Mouse (Mus musculus): ENCODE measurements around the gene Nr4a1. TPM values are rescaled to one million over a fixed set of nuclear protein-coding genes. Genes with fewer than 3 reads are reported as not detected.

The Nr4a1 gene
- polyA plus RNA-seq, 1 experiment, result 0.16 TPM

DNA sequence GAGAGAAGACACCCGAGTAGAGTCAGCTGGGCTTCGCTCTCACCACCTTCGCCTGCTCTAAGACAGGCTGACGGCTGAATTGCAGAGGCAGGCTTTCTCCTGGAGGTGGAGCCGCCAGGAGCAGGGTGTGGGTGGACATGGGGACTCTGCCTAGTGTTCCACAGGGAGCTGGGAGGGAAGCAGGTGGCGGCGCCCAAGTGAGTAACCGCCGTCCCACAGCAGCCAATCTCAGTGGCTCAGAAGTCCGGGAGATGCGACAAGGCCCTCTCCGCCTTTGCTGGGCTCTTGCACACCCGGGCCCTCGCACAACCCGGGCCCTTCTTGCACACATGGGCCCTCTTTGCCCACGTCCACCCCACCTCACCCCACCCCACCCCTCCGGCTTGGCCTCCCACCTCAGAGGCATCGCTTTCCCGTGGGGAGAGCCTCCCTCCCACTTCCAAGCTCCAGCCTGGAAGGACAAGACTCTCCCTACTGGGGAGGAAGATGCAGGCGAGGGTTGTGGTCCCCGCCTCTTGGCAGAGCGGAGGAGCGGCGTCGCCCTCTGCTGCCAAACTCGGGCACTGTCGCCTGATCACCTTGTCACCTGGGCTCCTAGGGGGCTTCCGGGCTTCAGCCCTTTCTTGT is 15.1 kb upstream of the Nr4a1 start:
- Histone ChIP-seq H3K9me3 (ENCODE audit: control insufficient read depth, low read length) (no peaks in the 10 kb centered on the region), H3K4me1 (ENCODE audit: control insufficient read depth) (peaks cover 5% of the 10 kb centered on the region), H3K4me3 (replicated peaks) (no peak overlapping the region), H3K27me3 (ENCODE audit: control insufficient read depth) (peaks cover 19% of the 10 kb centered on the region), H3K36me3 (ENCODE audit: control insufficient read depth) (no peaks in the 10 kb centered on the region)
- no peak for TF ChIP-seq GATA1 (IDR thresholded peaks at IDR 0.05; ENCODE audit: low read length)
- TF ChIP-seq TAL1 (IDR thresholded peaks at IDR 0.05; ENCODE audit: low read length), result no peak

DNA sequence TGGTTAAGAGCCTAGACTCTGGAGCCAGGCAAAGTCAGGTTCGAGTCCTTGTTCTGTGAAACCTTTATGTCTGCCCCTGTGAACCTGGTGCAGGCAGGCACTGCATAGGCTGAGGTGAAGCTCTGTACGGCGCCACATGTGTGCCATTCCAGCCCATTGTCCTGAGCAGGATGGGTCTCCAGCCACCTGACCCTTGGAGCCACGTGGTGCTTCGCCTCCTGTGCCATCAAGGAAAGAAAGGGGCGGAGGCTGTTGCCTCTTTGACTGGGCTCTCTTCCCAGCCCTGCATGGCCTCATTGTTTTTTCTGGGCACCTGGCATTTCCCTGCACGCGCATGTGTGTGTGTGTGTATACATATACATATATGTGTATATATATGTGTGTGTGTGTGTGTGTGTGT is 14.2 kb upstream of the Nr4a1 start:
- no peaks in the 10 kb centered on the region for H3K36me3 ChIP-seq (ENCODE audit: control insufficient read depth)
- H3K4me3 ChIP-seq (replicated peaks), result no peak overlapping the region
- TF ChIP-seq GATA1 (IDR thresholded peaks at IDR 0.05; ENCODE audit: low read length) (no peak), TAL1 (IDR thresholded peaks at IDR 0.05; ENCODE audit: low read length) (no peak)
- peaks cover 19% of the 10 kb centered on the region for H3K27me3 ChIP-seq (ENCODE audit: control insufficient read depth)
- no peaks in the 10 kb centered on the region for H3K9me3 ChIP-seq (ENCODE audit: control insufficient read depth, low read length)
- peaks cover 5% of the 10 kb centered on the region for H3K4me1 ChIP-seq (ENCODE audit: control insufficient read depth)

DNA sequence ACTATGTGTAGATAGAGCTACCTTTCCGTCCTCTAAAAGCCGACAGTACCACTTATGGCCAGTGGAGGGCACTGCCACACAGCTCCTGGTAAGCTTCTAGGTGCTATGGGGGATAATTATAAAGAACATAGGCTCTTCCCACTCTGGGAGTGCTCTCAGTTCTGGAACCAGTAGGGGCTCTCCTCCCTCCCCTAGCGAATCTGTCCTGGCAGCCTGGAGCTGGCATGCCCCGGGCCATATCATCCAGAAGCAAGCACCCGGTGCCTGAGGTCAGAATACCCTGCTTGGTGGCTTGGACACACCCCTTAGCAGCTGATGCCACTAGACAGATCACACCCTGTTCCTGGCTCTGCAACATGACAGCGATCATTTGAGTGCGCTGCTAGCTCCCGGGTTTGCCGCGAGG is 13.3 kb upstream of the Nr4a1 start:
- TF ChIP-seq GATA1 (IDR thresholded peaks at IDR 0.05; ENCODE audit: low read length) (no peak), TAL1 (IDR thresholded peaks at IDR 0.05; ENCODE audit: low read length) (no peak)
- H3K9me3 ChIP-seq (ENCODE audit: control insufficient read depth, low read length), result no peaks in the 10 kb centered on the region
- H3K4me1 ChIP-seq (ENCODE audit: control insufficient read depth), result peaks cover 6% of the 10 kb centered on the region
- H3K4me3 ChIP-seq (replicated peaks), result no peak overlapping the region
- no peaks in the 10 kb centered on the region for H3K36me3 ChIP-seq (ENCODE audit: control insufficient read depth)
- peaks cover 19% of the 10 kb centered on the region for H3K27me3 ChIP-seq (ENCODE audit: control insufficient read depth)

DNA sequence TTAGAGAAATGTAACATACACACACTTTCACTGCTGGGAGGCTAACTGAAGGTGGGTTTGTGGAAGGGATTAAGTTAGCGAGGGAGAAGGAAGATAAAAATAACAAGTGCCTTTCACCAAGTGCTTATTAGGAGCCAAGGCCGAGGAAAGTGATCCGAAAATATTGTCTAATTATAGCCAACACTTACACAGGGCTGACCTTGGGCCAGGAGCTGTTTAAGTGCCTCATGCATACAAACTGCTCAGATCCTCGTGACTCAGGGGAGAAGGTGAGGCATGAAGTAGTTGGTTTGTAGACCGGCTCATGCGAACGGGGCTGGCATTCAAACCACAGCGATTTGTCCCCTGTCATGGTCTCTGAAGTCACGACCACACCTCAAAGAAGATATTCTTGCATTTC is 12.8 kb upstream of the Nr4a1 start:
- Histone ChIP-seq H3K9me3 (ENCODE audit: control insufficient read depth, low read length) (no peaks in the 10 kb centered on the region), H3K4me3 (replicated peaks) (no peak overlapping the region), H3K36me3 (ENCODE audit: control insufficient read depth) (no peaks in the 10 kb centered on the region), H3K27me3 (ENCODE audit: control insufficient read depth) (peaks cover 19% of the 10 kb centered on the region), H3K4me1 (ENCODE audit: control insufficient read depth) (peaks cover 10% of the 10 kb centered on the region)
- TF ChIP-seq TAL1 (IDR thresholded peaks at IDR 0.05; ENCODE audit: low read length), result no peak
- TF ChIP-seq GATA1 (IDR thresholded peaks at IDR 0.05; ENCODE audit: low read length), result no peak

DNA sequence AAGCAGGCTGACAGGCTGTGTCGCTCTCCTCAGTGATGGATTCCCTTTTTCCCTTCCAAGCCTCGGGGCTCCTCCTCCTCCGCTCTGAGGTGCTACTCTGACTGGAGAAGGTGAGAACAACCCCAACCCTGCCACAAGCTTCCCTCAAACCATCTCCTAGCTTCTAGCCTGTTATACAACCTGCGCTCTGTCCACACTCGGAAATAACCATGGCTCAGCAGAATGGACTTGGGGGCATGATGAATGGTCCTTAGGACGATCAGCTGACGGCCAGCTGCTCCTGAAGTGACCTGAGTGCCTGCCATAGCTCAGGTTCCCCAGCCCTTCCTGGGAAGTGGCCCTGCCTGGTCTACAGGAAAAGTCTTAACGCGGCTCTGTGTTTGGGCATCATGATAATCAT is 12.2 kb upstream of the Nr4a1 start:
- Histone ChIP-seq H3K4me1 (ENCODE audit: control insufficient read depth) (peaks cover 16% of the 10 kb centered on the region), H3K27me3 (ENCODE audit: control insufficient read depth) (peaks cover 19% of the 10 kb centered on the region), H3K4me3 (replicated peaks) (no peak overlapping the region), H3K36me3 (ENCODE audit: control insufficient read depth) (no peaks in the 10 kb centered on the region), H3K9me3 (ENCODE audit: control insufficient read depth, low read length) (no peaks in the 10 kb centered on the region)
- TF ChIP-seq TAL1 (IDR thresholded peaks at IDR 0.05; ENCODE audit: low read length) (no peak), GATA1 (IDR thresholded peaks at IDR 0.05; ENCODE audit: low read length) (no peak)

DNA sequence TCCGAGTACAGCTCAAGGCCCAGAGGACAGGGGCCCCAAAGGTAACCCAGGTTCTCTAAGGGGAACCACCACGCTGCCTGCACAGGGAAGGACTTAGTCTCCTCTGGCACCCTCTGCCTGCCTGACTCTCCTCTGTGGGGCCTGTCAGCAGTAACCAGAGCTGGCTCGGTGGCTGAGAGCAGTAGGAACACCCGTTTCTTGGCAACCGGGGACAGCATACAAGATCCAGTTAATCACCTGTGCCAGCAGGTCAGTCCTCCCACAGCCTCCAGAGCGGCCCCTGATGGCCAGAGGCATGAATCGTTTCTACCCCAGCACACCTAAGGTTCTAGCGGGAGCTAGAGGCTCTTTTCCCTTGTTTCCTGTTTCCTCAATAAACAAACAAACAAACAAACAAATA is 11.4 kb upstream of the Nr4a1 start:
- Histone ChIP-seq H3K9me3 (ENCODE audit: control insufficient read depth, low read length) (no peaks in the 10 kb centered on the region), H3K4me1 (ENCODE audit: control insufficient read depth) (peaks cover 20% of the 10 kb centered on the region), H3K27me3 (ENCODE audit: control insufficient read depth) (peaks cover 19% of the 10 kb centered on the region), H3K4me3 (replicated peaks) (no peak overlapping the region), H3K36me3 (ENCODE audit: control insufficient read depth) (no peaks in the 10 kb centered on the region)
- no peak for TF ChIP-seq GATA1 (IDR thresholded peaks at IDR 0.05; ENCODE audit: low read length)
- no peak for TF ChIP-seq TAL1 (IDR thresholded peaks at IDR 0.05; ENCODE audit: low read length)

DNA sequence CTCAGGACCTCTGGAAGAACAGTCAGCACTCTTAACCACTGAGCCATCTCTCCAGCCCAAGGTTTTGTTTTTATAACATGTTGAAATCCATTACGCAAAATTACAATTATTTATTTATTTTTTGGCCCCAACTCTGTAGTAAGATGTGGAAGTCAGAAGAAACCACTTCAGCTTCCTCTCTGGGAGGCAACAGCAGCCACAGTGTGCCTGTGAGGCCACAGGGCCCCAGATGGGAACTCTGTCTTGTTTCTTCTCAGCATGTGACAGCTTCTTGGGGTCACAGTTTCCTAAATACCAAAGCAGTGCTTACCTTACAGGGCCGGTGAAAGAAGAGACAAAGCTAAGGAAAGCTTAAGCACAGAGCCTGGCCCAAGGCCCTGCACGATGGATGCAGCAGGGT is 10.1 kb upstream of the Nr4a1 start:
- no peak for TF ChIP-seq TAL1 (IDR thresholded peaks at IDR 0.05; ENCODE audit: low read length)
- TF ChIP-seq GATA1 (IDR thresholded peaks at IDR 0.05; ENCODE audit: low read length), result no peak
- no peaks in the 10 kb centered on the region for H3K9me3 ChIP-seq (ENCODE audit: control insufficient read depth, low read length)

DNA sequence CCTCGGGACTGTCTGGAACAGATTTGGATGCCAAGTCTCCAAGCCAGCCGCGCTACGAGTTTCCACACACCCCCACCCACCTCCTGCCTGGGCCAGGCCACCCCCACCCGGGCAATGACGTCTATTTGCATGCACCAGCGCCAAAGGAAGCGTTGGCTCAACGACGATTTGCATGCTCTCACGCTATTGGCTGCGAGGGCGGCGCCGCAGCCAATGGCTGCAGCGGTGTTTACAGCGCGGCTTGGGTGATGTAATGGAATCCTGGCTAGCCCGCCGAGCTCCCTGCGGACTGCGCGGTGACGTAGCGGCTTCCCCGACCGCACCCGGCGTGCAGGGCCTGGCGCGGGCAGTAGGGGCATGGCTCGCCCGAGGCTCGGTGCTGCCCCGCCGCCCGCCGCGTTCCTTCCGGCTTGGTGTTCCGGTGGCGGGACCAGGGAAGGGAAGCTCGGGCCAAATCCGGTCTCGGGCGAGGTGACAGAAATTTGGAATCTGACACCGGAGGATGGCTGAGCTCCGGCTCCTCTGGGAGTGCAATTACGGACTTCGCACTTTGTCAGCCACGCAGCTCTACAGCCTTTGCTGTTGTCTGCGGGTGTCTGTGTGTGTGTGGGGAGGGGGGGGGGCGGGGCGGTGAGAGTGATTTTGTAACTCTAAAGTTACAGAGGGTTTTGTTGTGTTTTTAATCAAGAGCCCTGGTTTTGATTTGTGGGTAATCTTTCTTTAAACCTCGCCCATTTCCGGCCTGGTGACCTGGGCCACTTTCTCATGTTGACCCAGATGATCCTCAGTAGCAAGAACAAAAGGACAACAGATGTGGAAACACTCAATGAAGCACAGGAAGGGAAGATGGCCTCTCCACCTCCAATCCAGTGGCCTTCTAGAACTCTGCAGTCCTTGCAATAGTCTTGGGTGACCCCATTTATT is 7.6 kb upstream of the Nr4a1 start:
- H3K36me3 ChIP-seq (ENCODE audit: control insufficient read depth), result no peaks in the 10 kb centered on the region
- H3K4me3 ChIP-seq (replicated peaks), result peak overlapping the region; percentile 46
- peaks cover 15% of the 10 kb centered on the region for H3K4me1 ChIP-seq (ENCODE audit: control insufficient read depth)
- H3K27me3 ChIP-seq (ENCODE audit: control insufficient read depth), result peaks cover 5% of the 10 kb centered on the region
- H3K9me3 ChIP-seq (ENCODE audit: control insufficient read depth, low read length), result no peaks in the 10 kb centered on the region
- no peak for TF ChIP-seq TAL1 (IDR thresholded peaks at IDR 0.05; ENCODE audit: low read length)
- no peak for TF ChIP-seq GATA1 (IDR thresholded peaks at IDR 0.05; ENCODE audit: low read length)

More for the DNA sequence above, 10.1 kb upstream of the Nr4a1 start:
- Histone ChIP-seq H3K4me1 (ENCODE audit: control insufficient read depth) (peaks cover 20% of the 10 kb centered on the region), H3K4me3 (replicated peaks) (no peak overlapping the region), H3K27me3 (ENCODE audit: control insufficient read depth) (peaks cover 7% of the 10 kb centered on the region), H3K36me3 (ENCODE audit: control insufficient read depth) (no peaks in the 10 kb centered on the region)

DNA sequence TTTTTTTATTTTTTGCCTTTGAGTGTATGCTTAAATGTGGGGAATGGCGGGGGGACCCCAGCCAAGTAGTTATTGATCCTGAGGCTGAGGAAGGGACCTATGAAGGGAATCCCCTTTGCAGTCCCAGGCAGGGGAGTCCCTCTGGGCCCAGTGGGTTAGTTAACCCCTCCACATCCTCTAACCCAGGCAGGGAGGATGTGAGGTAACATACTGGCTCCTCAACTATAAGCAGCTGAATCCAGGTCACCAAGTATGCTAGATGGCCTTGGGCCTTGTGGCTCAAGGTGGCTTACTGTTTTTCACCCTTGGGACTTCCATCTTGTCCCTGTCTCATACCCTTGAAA is 6.9 kb upstream of the Nr4a1 start:
- TF ChIP-seq GATA1 (IDR thresholded peaks at IDR 0.05; ENCODE audit: low read length) (no peak), TAL1 (IDR thresholded peaks at IDR 0.05; ENCODE audit: low read length) (no peak)
- Histone ChIP-seq H3K4me1 (ENCODE audit: control insufficient read depth) (peaks cover 15% of the 10 kb centered on the region), H3K4me3 (replicated peaks) (no peak overlapping the region)

More for the DNA sequence above, 6.9 kb upstream of the Nr4a1 start:
- Histone ChIP-seq H3K27me3 (ENCODE audit: control insufficient read depth) (peaks cover 5% of the 10 kb centered on the region), H3K36me3 (ENCODE audit: control insufficient read depth) (no peaks in the 10 kb centered on the region), H3K9me3 (ENCODE audit: control insufficient read depth, low read length) (no peaks in the 10 kb centered on the region)

Data from erythroblast, embryonic 14.5 days (primary cell).